Comparison of ENCODE assay signal across 12 mouse cellular contexts in genomic region chr14:62751479-62751878, GRCm38 (mm10). TPM values are rescaled to one million over a fixed set of nuclear protein-coding genes. Genes with fewer than 3 reads are reported as not detected.
A peak's percentile ranks its signal among the peaks of the same experiment; 100 is the strongest.
DNase-seq lines count a peak whose midpoint lies in the region; ATAC-seq lines count a peak whose summit lies in the region.
"Had no signal": no experiment of that assay in that cellular context is flagged by ENCODE, and none has a peak within 500 bp of the region (broad histone marks: within the 10 kb centered on the region; RNA-seq: fewer than 3 reads in every experiment).

No protein-coding gene starts in this region.

- H3K36me3 ChIP-seq in megakaryocyte, embryonic 14.5 days (replicated peaks; ENCODE audit: low read length): peaks cover 40% of the 10 kb centered on the region

- DNase-seq in adrenal gland, adult 8-10 months: peak; percentile 45
- DNase-seq in induced T-regulatory cell, adult 2 months (ENCODE audit: low read depth): peak; percentile 37
- no peak for DNase-seq in layer of hippocampus, postnatal 25 days (ENCODE audit: extremely low spot score in 1 of 2, low spot score in 1 of 2)
- DNase-seq in left cerebral cortex, adult 11 months (ENCODE audit: low spot score): no peak
- DNase-seq in cerebellum, postnatal 36 days: no peak
- DNase-seq in frontal cortex, postnatal 10 days (ENCODE audit: low spot score in 2 of 2): no peak
- DNase-seq: heart, adult 2 months; kidney, adult 9 months; layer of hippocampus, postnatal 36 days had no signal

- H3K4me1 ChIP-seq in megakaryocyte, embryonic 14.5 days: peaks cover 52% of the 10 kb centered on the region
- H3K4me1 ChIP-seq: embryonic facial prominence, embryonic 13.5 days had no signal

- peak overlapping the region; percentile 73 for H3K4me3 ChIP-seq in megakaryocyte, embryonic 14.5 days (replicated peaks)
- H3K4me3 ChIP-seq: embryonic facial prominence, embryonic 13.5 days; heart, adult 2 months had no signal

- ATAC-seq in megakaryocyte, adult 5-6 weeks (ENCODE audit: poor library complexity, severe bottlenecking): no peak

- no peaks in the 10 kb centered on the region for H3K9me3 ChIP-seq in megakaryocyte, embryonic 14.5 days
- H3K9me3 ChIP-seq: embryonic facial prominence, embryonic 13.5 days had no signal

- no peaks in the 10 kb centered on the region for H3K27me3 ChIP-seq in megakaryocyte, embryonic 14.5 days (replicated peaks)
- H3K27me3 ChIP-seq: embryonic facial prominence, embryonic 13.5 days had no signal

RNA-seq across cellular contexts. Expression of gene Ints6, which starts 9.5 kb away (rescaled TPM):
- 3.7 and 19.1 TPM in 2 replicates for polyA plus RNA-seq in megakaryocyte, embryonic 14.5 days (2012; ENCODE audit: insufficient read depth, low replicate concordance)
- 37.5 and 53.5 TPM in 2 replicates for total RNA-seq in megakaryocyte, adult 5-6 weeks (2015)
- 44.8 and 52.9 TPM in 2 replicates for total RNA-seq in megakaryocyte, adult 5-6 weeks (2017)
- total RNA-seq in adrenal gland, adult 8-10 months (2022): 10 to 100 TPM; 53.6 to 71.6 (median 58.9) TPM
- total RNA-seq in layer of hippocampus, postnatal 25 days (2021): 10 to 100 TPM; 44.4 to 46.0 TPM

Comparison
In these comparisons a context has a peak if more than half of its experiments do, and no peak if none do; other contexts are left out.
1. DNase-seq: peak in adrenal gland, adult 8-10 months (single experiment) and induced T-regulatory cell, adult 2 months (single experiment); none in layer of hippocampus, postnatal 25 days (0 of 2), left cerebral cortex, adult 11 months (single experiment), cerebellum, postnatal 36 days (0 of 2) and frontal cortex, postnatal 10 days (0 of 2).